Mouse (Mus musculus) c-Kit-negative CD71-positive TER-119-positive erythroid progenitor cells, embryonic 14.5 days (primary cell): ENCODE measurements around the gene Olfm1.

ENCODE experiments used
- DNase-seq: peaks from one replicate; pipeline ENCODE4 v3.0.0-alpha.2; 2013; ENCODE audit warnings: low read depth, low spot score

Gene Olfm1

GRCm38 (mm10) chr2:28204677-28205466, 12.1 kb downstream of the Olfm1 start:
- DNase-seq, result no peak

- no peak for DNase-seq
These were observed 12.6 kb downstream of the Olfm1 start for GRCm38 (mm10) chr2:28205467-28205805.

- DNase-seq, result no peak
These were observed 13.2 kb downstream of the Olfm1 start for GRCm38 (mm10) chr2:28205870-28206421.

GRCm38 (mm10) chr2:28206472-28206871, 13.7 kb downstream of the Olfm1 start:
- no peak for DNase-seq

GRCm38 (mm10) chr2:28207200-28207750, 14.5 kb downstream of the Olfm1 start:
- no peak for DNase-seq

- DNase-seq, result no peak
These were observed 15.4 kb downstream of the Olfm1 start for GRCm38 (mm10) chr2:28208130-28208745.

GRCm38 (mm10) chr2:28209211-28209610, 16.4 kb downstream of the Olfm1 start:
- no peak for DNase-seq

- no peak for DNase-seq
These were observed 16.9 kb downstream of the Olfm1 start for GRCm38 (mm10) chr2:28209653-28210052.

- no peak for DNase-seq
These were observed 17.5 kb downstream of the Olfm1 start for GRCm38 (mm10) chr2:28210273-28210672.

GRCm38 (mm10) chr2:28211531-28212281, 18.9 kb downstream of the Olfm1 start:
- DNase-seq, result no peak

- DNase-seq, result no peak
These were observed 20.1 kb downstream of the Olfm1 start for GRCm38 (mm10) chr2:28212911-28213310.

GRCm38 (mm10) chr2:28216211-28216775, 23.5 kb downstream of the Olfm1 start:
- no peak for DNase-seq

- DNase-seq, result no peak
These were observed 25.0 kb downstream of the Olfm1 start for GRCm38 (mm10) chr2:28217783-28218182.

- no peak for DNase-seq
These were observed 26.0 kb downstream of the Olfm1 start for GRCm38 (mm10) chr2:28218651-28219356.

GRCm38 (mm10) chr2:28219625-28220024, 26.8 kb downstream of the Olfm1 start:
- no peak for DNase-seq

GRCm38 (mm10) chr2:28221803-28222202, 29.0 kb downstream of the Olfm1 start:
- no peak for DNase-seq

GRCm38 (mm10) chr2:28224819-28225218, 32.0 kb downstream of the Olfm1 start:
- no peak for DNase-seq

GRCm38 (mm10) chr2:28225906-28226305, 33.1 kb downstream of the Olfm1 start:
- no peak for DNase-seq

GRCm38 (mm10) chr2:28226971-28227370, 34.2 kb downstream of the Olfm1 start:
- no peak for DNase-seq

- DNase-seq, result no peak
These were observed 34.9 kb downstream of the Olfm1 start for GRCm38 (mm10) chr2:28227589-28228191.

- no peak for DNase-seq
These were observed 35.6 kb downstream of the Olfm1 start for GRCm38 (mm10) chr2:28228364-28228763.
